Mouse (Mus musculus) forebrain, embryonic 13.5 days (tissue): ENCODE results near the gene Fli1. TPM values are rescaled to one million over a fixed set of nuclear protein-coding genes. Genes with fewer than 3 reads are reported as not detected.

Experiments used
- ATAC-seq: fragments of 200-750 bp; cut with Nextera tagmentation; 2 replicates; pipeline ENCODE4 v1.8.0; 2017
- H3K27ac ChIP-seq: fragments of 300-500 bp; sonication (generic); 2 replicates; pipeline ENCODE4 v1.5.1; 2015; ENCODE audit warnings: inconsistent platforms, mild to moderate bottlenecking, moderate library complexity
- H3K27me3 ChIP-seq: fragments of 300-500 bp; sonication (generic); 2 replicates; pipeline ENCODE4 v1.6.1; 2015; ENCODE audit warnings: mild to moderate bottlenecking, inconsistent platforms
- H3K36me3 ChIP-seq: fragments of 300-500 bp; sonication (generic); 2 replicates; pipeline ENCODE4 v1.6.1; 2015; ENCODE audit warnings: mild to moderate bottlenecking, inconsistent platforms; ENCODE audit not compliant: poor library complexity, severe bottlenecking
- H3K4me1 ChIP-seq: fragments of 300-500 bp; sonication (generic); 2 replicates; pipeline ENCODE4 v1.6.1; 2015; ENCODE audit warnings: inconsistent platforms
- H3K4me2 ChIP-seq: fragments of 300-500 bp; sonication (generic); 2 replicates; pipeline ENCODE4 v1.6.1; 2015; ENCODE audit warnings: inconsistent platforms, mild to moderate bottlenecking, moderate library complexity
- H3K4me3 ChIP-seq: fragments of 300-500 bp; sonication (generic); 2 replicates; pipeline ENCODE4 v1.5.1; 2015; ENCODE audit warnings: mild to moderate bottlenecking, inconsistent platforms
- H3K9ac ChIP-seq: fragments of 300-500 bp; sonication (generic); 2 replicates; pipeline ENCODE4 v1.6.1; 2015; ENCODE audit warnings: mild to moderate bottlenecking, inconsistent platforms
- H3K9me3 ChIP-seq: fragments of 300-500 bp; sonication (generic); replicated peaks from 2 replicates; pipeline ENCODE4 v1.6.1; 2016; ENCODE audit warnings: inconsistent platforms
- WGBS: fragments of 180-500 bp; shearing (Covaris S2); methylation state at CpG from one replicate; pipeline ENCODE4 v1.1.7; 2015; 5-methylcytosine and 5-hydroxymethylcytosine counted together
- polyA plus RNA-seq: library from polyadenylated mRNA; unstranded; fragments of >200 nt; fragmentation: Nextera tagmentation; extraction: Ambion mirVana; gene quantifications from 2 replicates; pipeline ENCODE4 v1.2.1, GENCODE M21; 2015

Gene Fli1
- polyA plus RNA-seq, 1 experiment from 2014 or later, result 7.0 TPM

GRCm38 (mm10) chr9:32518351-32519075, 24.1 kb downstream of the Fli1 start:
- Histone ChIP-seq H3K4me1 (0 out of 2 replicates have a peak, but pooled peaks cover 3% of the 10 kb centered on the region), H3K9ac (no peak overlapping the region), H3K4me2 (no peak overlapping the region), H3K27ac (no peak overlapping the region), H3K36me3 (no peaks in the 10 kb centered on the region), H3K27me3 (no peaks in the 10 kb centered on the region), H3K9me3 (no peaks in the 10 kb centered on the region), H3K4me3 (no peak overlapping the region)
- 69% methylated on average over 13 of the region's 13 CpGs for WGBS
- ATAC-seq, result no peak

- 0 out of 2 replicates have a peak, but pooled peaks cover 3% of the 10 kb centered on the region for H3K4me1 ChIP-seq
- H3K4me2 ChIP-seq, result no peak overlapping the region
- ATAC-seq, result no peak
- no peak overlapping the region for H3K27ac ChIP-seq
- H3K4me3 ChIP-seq, result no peak overlapping the region
- H3K27me3 ChIP-seq, result no peaks in the 10 kb centered on the region
- H3K9ac ChIP-seq, result no peak overlapping the region
- H3K9me3 ChIP-seq, result no peaks in the 10 kb centered on the region
- 78% methylated on average over 9 of the region's 9 CpGs for WGBS
- no peaks in the 10 kb centered on the region for H3K36me3 ChIP-seq
These were observed 26.0 kb downstream of the Fli1 start for GRCm38 (mm10) chr9:32516691-32517090.

- 86% methylated on average over 10 of the region's 10 CpGs for WGBS
- Histone ChIP-seq H3K4me3 (no peak overlapping the region), H3K4me1 (0 out of 2 replicates have a peak, but pooled peaks cover 3% of the 10 kb centered on the region), H3K36me3 (no peaks in the 10 kb centered on the region), H3K9me3 (no peaks in the 10 kb centered on the region), H3K27ac (no peak overlapping the region), H3K4me2 (no peak overlapping the region), H3K9ac (no peak overlapping the region), H3K27me3 (no peaks in the 10 kb centered on the region)
- ATAC-seq, result no peak
These were observed 26.6 kb downstream of the Fli1 start for GRCm38 (mm10) chr9:32515894-32516686.

- ATAC-seq, result no peak
- Histone ChIP-seq H3K36me3 (no peaks in the 10 kb centered on the region), H3K9ac (no peak overlapping the region), H3K4me1 (0 out of 2 replicates have a peak, but pooled peaks cover 3% of the 10 kb centered on the region), H3K4me2 (no peak overlapping the region), H3K9me3 (no peaks in the 10 kb centered on the region), H3K4me3 (no peak overlapping the region), H3K27ac (no peak overlapping the region), H3K27me3 (no peaks in the 10 kb centered on the region)
- WGBS, result 62% methylated on average over 6 of the region's 6 CpGs
These were observed 28.1 kb downstream of the Fli1 start for GRCm38 (mm10) chr9:32514406-32515058.

- H3K27ac ChIP-seq, result no peak overlapping the region
- no peaks in the 10 kb centered on the region for H3K9me3 ChIP-seq
- H3K4me2 ChIP-seq, result no peak overlapping the region
- no peak for ATAC-seq
- H3K36me3 ChIP-seq, result no peaks in the 10 kb centered on the region
- no peaks in the 10 kb centered on the region for H3K27me3 ChIP-seq
- WGBS, result 75% methylated on average over 2 of the region's 2 CpGs
- no peak overlapping the region for H3K4me3 ChIP-seq
- H3K4me1 ChIP-seq, result 0 out of 2 replicates have a peak, but pooled peaks cover 3% of the 10 kb centered on the region
- H3K9ac ChIP-seq, result no peak overlapping the region
These were observed 29.2 kb downstream of the Fli1 start for GRCm38 (mm10) chr9:32513471-32513870.

GRCm38 (mm10) chr9:32510454-32511263, 32.0 kb downstream of the Fli1 start:
- Histone ChIP-seq H3K4me3 (no peak overlapping the region), H3K36me3 (no peaks in the 10 kb centered on the region), H3K27me3 (no peaks in the 10 kb centered on the region), H3K4me1 (0 out of 2 replicates have a peak, but pooled peaks cover 3% of the 10 kb centered on the region), H3K4me2 (no peak overlapping the region), H3K9ac (no peak overlapping the region), H3K27ac (no peak overlapping the region), H3K9me3 (no peaks in the 10 kb centered on the region)
- 88% methylated on average over 7 of the region's 7 CpGs for WGBS
- no peak for ATAC-seq

- Histone ChIP-seq H3K4me3 (no peak overlapping the region), H3K9ac (no peak overlapping the region), H3K9me3 (no peaks in the 10 kb centered on the region), H3K27ac (no peak overlapping the region), H3K36me3 (no peaks in the 10 kb centered on the region), H3K4me2 (no peak overlapping the region), H3K27me3 (no peaks in the 10 kb centered on the region), H3K4me1 (0 out of 2 replicates have a peak, but pooled peaks cover 3% of the 10 kb centered on the region)
- WGBS, result 77% methylated on average over 7 of the region's 7 CpGs
- ATAC-seq, result no peak
These were observed 32.9 kb downstream of the Fli1 start for GRCm38 (mm10) chr9:32509706-32510156.

GRCm38 (mm10) chr9:32508648-32509047, 34.0 kb downstream of the Fli1 start:
- H3K4me2 ChIP-seq, result no peak overlapping the region
- H3K4me1 ChIP-seq, result no peaks in the 10 kb centered on the region
- no peak for ATAC-seq
- no peak overlapping the region for H3K27ac ChIP-seq
- no peaks in the 10 kb centered on the region for H3K36me3 ChIP-seq
- H3K27me3 ChIP-seq, result no peaks in the 10 kb centered on the region
- no peak overlapping the region for H3K4me3 ChIP-seq
- no peaks in the 10 kb centered on the region for H3K9me3 ChIP-seq
- WGBS, result 90% methylated on average over 2 of the region's 2 CpGs
- no peak overlapping the region for H3K9ac ChIP-seq

- Histone ChIP-seq H3K27ac (no peak overlapping the region), H3K4me3 (no peak overlapping the region), H3K9ac (no peak overlapping the region), H3K4me1 (no peaks in the 10 kb centered on the region), H3K27me3 (no peaks in the 10 kb centered on the region), H3K36me3 (no peaks in the 10 kb centered on the region), H3K9me3 (no peaks in the 10 kb centered on the region), H3K4me2 (no peak overlapping the region)
- WGBS, result 73% methylated on average over 8 of the region's 8 CpGs
- ATAC-seq, result no peak
These were observed 34.5 kb downstream of the Fli1 start for GRCm38 (mm10) chr9:32508118-32508517.

GRCm38 (mm10) chr9:32506866-32507861, 35.5 kb downstream of the Fli1 start:
- ATAC-seq, result no peak
- Histone ChIP-seq H3K27me3 (no peaks in the 10 kb centered on the region), H3K9ac (no peak overlapping the region), H3K27ac (no peak overlapping the region), H3K36me3 (no peaks in the 10 kb centered on the region), H3K9me3 (no peaks in the 10 kb centered on the region), H3K4me2 (no peak overlapping the region), H3K4me1 (no peaks in the 10 kb centered on the region), H3K4me3 (no peak overlapping the region)
- WGBS, result 75% methylated on average over 15 of the region's 15 CpGs
